Mouse (Mus musculus): ENCODE measurements around the gene Grik5. TPM values are rescaled to one million over a fixed set of nuclear protein-coding genes. Genes with fewer than 3 reads are reported as not detected.

Gene Grik5
- polyA plus RNA-seq, 1 experiment from 2014 or later, result 0.76 TPM

DNA sequence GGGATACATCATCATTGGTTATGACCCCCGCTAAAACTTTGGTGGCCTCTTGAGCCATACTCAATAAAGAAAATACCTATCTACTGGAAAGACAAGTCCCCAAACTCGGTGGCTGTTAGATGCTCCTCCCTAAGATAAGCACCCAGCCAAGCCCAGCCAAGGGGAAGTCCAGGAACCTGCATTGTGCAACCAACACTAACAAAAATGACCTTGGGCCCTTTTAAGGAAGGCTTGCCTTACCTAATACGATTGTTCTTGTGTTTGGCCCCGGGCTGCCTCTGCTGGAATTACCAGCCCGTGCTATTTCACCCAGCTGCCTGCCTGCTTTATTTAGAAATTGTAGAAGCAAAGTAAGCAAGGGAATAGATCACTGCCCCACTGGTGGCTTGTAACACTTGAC is 12.5 kb upstream of the Grik5 start:
- H3K36me3 ChIP-seq (replicated peaks; ENCODE audit: insufficient read depth, low read length), result peaks cover 48% of the 10 kb centered on the region
- no peaks in the 10 kb centered on the region for H3K27me3 ChIP-seq (ENCODE audit: insufficient read depth, low read length)
- no peak overlapping the region for H3K4me3 ChIP-seq (ENCODE audit: low read depth, low read length)
- WGBS (ENCODE audit: insufficient replicate concordance), result 30% methylated on average over 5 of the region's 5 CpGs
- ATAC-seq (peak; percentile 33; the same call in 1 of the 2 replicates), DNase-seq (no peak)
- TF ChIP-seq EP300 (IDR thresholded peaks at IDR 0.05; ENCODE audit: low read depth) (peak; percentile 21; the same call in 1 of the 2 replicates), CTCF (IDR thresholded peaks at IDR 0.05; ENCODE audit: low read depth) (no peak)
- peaks cover 22% of the 10 kb centered on the region for H3K4me1 ChIP-seq (ENCODE audit: insufficient read depth)
- peak overlapping the region; percentile 26; the same call in 1 of the 2 replicates for H3K9ac ChIP-seq (replicated peaks)
- H3K27ac ChIP-seq (ENCODE audit: low read depth), result peak overlapping the region; percentile 44; the same call in 1 of the 2 replicates
- H3K9me3 ChIP-seq (ENCODE audit: low read length), result no peaks in the 10 kb centered on the region
- no peak overlapping the region for H3K4me2 ChIP-seq (ENCODE audit: low read depth, low read length)

DNA sequence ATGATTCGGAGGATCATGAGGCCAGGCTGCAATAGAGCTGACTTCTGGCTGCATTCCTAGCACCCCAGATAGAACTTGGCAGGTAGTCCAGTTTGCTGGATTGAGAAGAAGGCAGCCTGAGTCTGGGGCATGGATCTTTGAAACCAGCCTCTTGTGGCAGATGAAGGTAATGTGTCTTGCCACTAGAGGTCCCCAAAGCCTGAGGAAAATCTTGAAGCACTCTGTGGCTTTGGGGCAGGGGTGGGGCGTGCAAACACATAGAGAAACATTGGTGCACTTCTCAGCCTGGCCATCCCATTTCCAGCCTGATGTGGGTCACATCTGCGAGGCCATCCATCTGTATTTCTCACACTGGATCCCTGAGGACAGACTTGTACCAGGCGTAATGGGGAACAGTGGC is 10.4 kb upstream of the Grik5 start:
- WGBS (ENCODE audit: insufficient replicate concordance), result 72% methylated on average over 4 of the region's 4 CpGs
- ATAC-seq (no peak), DNase-seq (peak; percentile 55)
- Histone ChIP-seq H3K36me3 (replicated peaks; ENCODE audit: insufficient read depth, low read length) (peaks cover 51% of the 10 kb centered on the region), H3K9me3 (ENCODE audit: low read length) (no peaks in the 10 kb centered on the region), H3K9ac (replicated peaks) (no peak overlapping the region), H3K4me3 (ENCODE audit: low read depth, low read length) (no peak overlapping the region), H3K27me3 (ENCODE audit: insufficient read depth, low read length) (no peaks in the 10 kb centered on the region), H3K4me1 (ENCODE audit: insufficient read depth) (peaks cover 36% of the 10 kb centered on the region), H3K27ac (ENCODE audit: low read depth) (no peak overlapping the region), H3K4me2 (ENCODE audit: low read depth, low read length) (no peak overlapping the region)
- no peak for TF ChIP-seq EP300 (IDR thresholded peaks at IDR 0.05; ENCODE audit: low read depth)
- peak; percentile 70 for TF ChIP-seq CTCF (IDR thresholded peaks at IDR 0.05; ENCODE audit: low read depth)

DNA sequence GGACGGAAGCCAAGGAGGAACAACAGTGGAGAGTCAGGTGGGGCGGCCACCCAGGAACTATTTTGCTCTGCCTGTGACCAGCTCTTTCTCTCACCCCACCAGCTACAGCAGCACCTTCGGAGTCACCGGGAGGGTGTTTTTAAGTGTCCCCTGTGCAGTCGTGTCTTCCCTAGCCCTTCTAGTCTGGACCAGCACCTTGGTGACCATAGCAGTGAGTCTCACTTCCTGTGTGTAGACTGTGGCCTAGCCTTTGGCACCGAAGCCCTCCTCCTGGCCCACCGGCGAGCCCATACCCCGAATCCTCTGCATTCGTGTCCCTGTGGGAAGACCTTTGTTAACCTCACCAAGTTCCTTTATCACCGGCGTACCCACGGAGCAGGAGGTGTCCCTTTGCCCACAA is 8.3 kb upstream of the Grik5 start:
- Histone ChIP-seq H3K9me3 (ENCODE audit: low read length) (no peaks in the 10 kb centered on the region), H3K27ac (ENCODE audit: low read depth) (no peak overlapping the region), H3K4me2 (ENCODE audit: low read depth, low read length) (no peak overlapping the region), H3K27me3 (ENCODE audit: insufficient read depth, low read length) (no peaks in the 10 kb centered on the region), H3K36me3 (replicated peaks; ENCODE audit: insufficient read depth, low read length) (peaks cover 51% of the 10 kb centered on the region), H3K4me3 (ENCODE audit: low read depth, low read length) (no peak overlapping the region), H3K4me1 (ENCODE audit: insufficient read depth) (peaks cover 39% of the 10 kb centered on the region), H3K9ac (replicated peaks) (no peak overlapping the region)
- no peak for TF ChIP-seq CTCF (IDR thresholded peaks at IDR 0.05; ENCODE audit: low read depth)
- no peak for TF ChIP-seq EP300 (IDR thresholded peaks at IDR 0.05; ENCODE audit: low read depth)
- WGBS (ENCODE audit: insufficient replicate concordance), result 88% methylated on average over 13 of the region's 13 CpGs
- DNase-seq (no peak), ATAC-seq (no peak)

DNA sequence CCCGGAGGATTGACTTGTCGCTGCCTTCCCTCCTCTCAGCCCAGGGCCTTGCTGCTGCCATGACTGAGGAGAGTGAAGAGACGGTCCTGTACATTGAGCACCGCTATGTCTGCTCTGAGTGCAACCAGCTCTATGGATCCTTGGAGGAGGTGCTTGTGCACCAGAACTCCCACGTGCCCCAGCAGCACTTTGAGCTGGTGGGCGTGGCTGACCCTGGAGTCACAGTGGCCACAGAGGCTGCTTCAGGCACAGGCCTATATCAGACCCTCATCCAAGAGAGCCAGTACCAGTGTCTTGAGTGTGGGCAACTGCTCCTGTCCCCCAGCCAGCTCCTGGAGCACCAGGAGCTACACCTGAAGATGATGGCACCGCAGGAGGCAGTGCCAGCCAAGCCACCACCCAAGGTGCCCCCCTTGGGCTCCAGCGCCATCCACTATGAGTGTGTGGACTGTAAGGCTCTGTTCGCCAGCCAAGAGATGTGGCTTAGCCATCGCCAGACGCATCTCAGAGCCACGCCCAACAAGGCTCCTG is 7.4 kb upstream of the Grik5 start:
- Histone ChIP-seq H3K4me3 (ENCODE audit: low read depth, low read length) (no peak overlapping the region), H3K9ac (replicated peaks) (no peak overlapping the region), H3K36me3 (replicated peaks; ENCODE audit: insufficient read depth, low read length) (peaks cover 51% of the 10 kb centered on the region), H3K4me2 (ENCODE audit: low read depth, low read length) (no peak overlapping the region), H3K4me1 (ENCODE audit: insufficient read depth) (peaks cover 32% of the 10 kb centered on the region), H3K27me3 (ENCODE audit: insufficient read depth, low read length) (no peaks in the 10 kb centered on the region), H3K27ac (ENCODE audit: low read depth) (no peak overlapping the region), H3K9me3 (ENCODE audit: low read length) (no peaks in the 10 kb centered on the region)
- TF ChIP-seq EP300 (IDR thresholded peaks at IDR 0.05; ENCODE audit: low read depth) (no peak), CTCF (IDR thresholded peaks at IDR 0.05; ENCODE audit: low read depth) (no peak)
- DNase-seq (peak; percentile 57), ATAC-seq (no peak)
- whole genome bisulfite sequencing (ENCODE audit: insufficient replicate concordance), result 78% methylated on average over 12 of the region's 12 CpGs

DNA sequence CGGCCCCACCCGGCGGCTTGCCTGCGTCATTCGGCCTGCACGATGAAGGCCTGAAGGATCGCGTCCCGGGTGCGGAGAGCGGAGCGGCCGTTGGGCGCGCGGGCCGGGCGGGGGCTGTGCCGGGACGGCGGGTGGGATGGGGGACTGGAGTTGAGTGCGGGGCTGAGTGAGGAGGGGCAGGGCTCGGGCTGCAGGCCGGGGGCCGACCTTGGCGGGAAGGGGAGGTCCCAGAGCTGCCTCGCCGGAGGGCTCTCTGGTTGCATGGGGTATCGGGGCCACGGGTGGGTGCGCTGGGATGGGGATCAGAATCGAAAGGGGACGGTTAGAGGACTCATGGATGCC is 5.2 kb upstream of the Grik5 start:
- peaks cover 45% of the 10 kb centered on the region for H3K4me1 ChIP-seq (ENCODE audit: insufficient read depth)

DNA sequence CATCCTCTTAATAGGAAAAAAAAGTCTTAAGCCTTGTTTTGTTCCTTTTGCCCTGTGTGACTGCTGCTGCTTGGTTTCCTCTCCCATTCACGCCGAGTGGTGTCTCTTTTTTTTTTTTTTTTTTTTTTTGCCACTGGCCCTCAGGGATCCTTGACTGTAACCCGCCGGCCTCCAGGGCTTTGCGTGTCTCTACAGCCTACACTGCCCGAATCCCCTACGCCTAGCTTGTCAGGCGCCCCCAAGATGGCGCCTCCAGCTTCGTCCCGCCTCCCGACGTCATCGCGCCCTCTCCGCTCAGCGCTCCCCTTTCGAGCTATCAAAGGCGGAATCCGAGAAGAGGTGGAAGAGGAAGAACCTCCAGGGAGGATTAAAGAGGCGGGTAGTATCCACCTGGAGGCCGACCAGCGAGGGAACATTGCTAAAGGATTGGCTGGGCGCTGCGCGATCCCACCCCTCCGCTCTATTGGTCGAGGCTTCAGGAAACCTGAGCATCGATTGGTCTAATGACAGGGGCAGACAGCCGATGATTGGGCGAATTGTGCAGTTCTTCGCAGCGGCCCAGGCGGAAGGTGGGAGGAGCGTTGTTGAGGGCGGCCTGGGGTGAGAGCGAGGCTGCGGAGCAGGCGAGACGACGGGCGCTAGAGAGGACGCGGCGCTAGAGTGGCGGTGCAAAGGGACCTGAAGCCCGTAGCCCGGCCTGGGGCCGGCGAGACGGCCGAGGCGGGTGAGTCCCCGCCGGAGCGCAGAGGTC is 4.7 kb upstream of the Grik5 start:
- Histone ChIP-seq H3K27me3 (ENCODE audit: insufficient read depth, low read length) (no peaks in the 10 kb centered on the region), H3K9ac (replicated peaks) (peak overlapping the region; percentile 97), H3K4me1 (ENCODE audit: insufficient read depth) (peaks cover 50% of the 10 kb centered on the region), H3K9me3 (ENCODE audit: low read length) (no peaks in the 10 kb centered on the region), H3K4me2 (ENCODE audit: low read depth, low read length) (peak overlapping the region; percentile 87), H3K36me3 (replicated peaks; ENCODE audit: insufficient read depth, low read length) (peaks cover 26% of the 10 kb centered on the region), H3K27ac (ENCODE audit: low read depth) (peak overlapping the region; percentile 97), H3K4me3 (ENCODE audit: low read depth, low read length) (peak overlapping the region; percentile 99)
- ATAC-seq (peak; percentile 98), DNase-seq (peak; percentile 97)
- peak; percentile 80 for TF ChIP-seq EP300 (IDR thresholded peaks at IDR 0.05; ENCODE audit: low read depth)
- peak; percentile 17; the same call in 1 of the 2 replicates for TF ChIP-seq CTCF (IDR thresholded peaks at IDR 0.05; ENCODE audit: low read depth)
- under 1% methylated on average over 53 of the region's 56 CpGs for WGBS (ENCODE audit: insufficient replicate concordance)

More for the DNA sequence above, 5.2 kb upstream of the Grik5 start:
- Histone ChIP-seq H3K9ac (replicated peaks) (peak overlapping the region; percentile 97), H3K27me3 (ENCODE audit: insufficient read depth, low read length) (no peaks in the 10 kb centered on the region), H3K4me3 (ENCODE audit: low read depth, low read length) (peak overlapping the region; percentile 99), H3K27ac (ENCODE audit: low read depth) (peak overlapping the region; percentile 95), H3K36me3 (replicated peaks; ENCODE audit: insufficient read depth, low read length) (peaks cover 31% of the 10 kb centered on the region), H3K9me3 (ENCODE audit: low read length) (no peaks in the 10 kb centered on the region), H3K4me2 (ENCODE audit: low read depth, low read length) (peak overlapping the region; percentile 87)
- no peak for ATAC-seq
- TF ChIP-seq CTCF (IDR thresholded peaks at IDR 0.05; ENCODE audit: low read depth) (no peak), EP300 (IDR thresholded peaks at IDR 0.05; ENCODE audit: low read depth) (no peak)
- DNase-seq, result no peak
- WGBS (ENCODE audit: insufficient replicate concordance), result under 1% methylated on average over 33 of the region's 33 CpGs

All from liver, postnatal 0 days (tissue).